In genomic region chr9:21916851-21917492, GRCm38 (mm10) we compare ENCODE assay signal across 8 mouse cellular contexts. TPM values are rescaled to one million over a fixed set of nuclear protein-coding genes. Genes with fewer than 3 reads are reported as not detected.
DNase-seq lines count a peak whose midpoint lies in the region; ATAC-seq and TF ChIP-seq lines count a peak whose summit lies in the region.

No protein-coding gene starts in this region.

- no peaks in the 10 kb centered on the region for H3K36me3 ChIP-seq in spleen, adult 2 months (ENCODE audit: control insufficient read depth, insufficient read depth, low read length)
- H3K36me3 ChIP-seq in liver, embryonic 13.5 days = 0 out of 2 replicates have a peak, but pooled peaks cover 11% of the 10 kb centered on the region

- peak overlapping the region; percentile 61; the same call in 1 of the 2 replicates for H3K4me3 ChIP-seq in spleen, adult 2 months (ENCODE audit: extremely low read depth, insufficient read depth, insufficient read length)
- H3K4me3 ChIP-seq in liver, embryonic 13.5 days (replicated peaks) = peak overlapping the region; percentile 72

- TF ChIP-seq CTCF in spleen, adult 2 months (IDR thresholded peaks at IDR 0.05; ENCODE audit: extremely low read depth, insufficient read depth, insufficient read length, insufficient replicate concordance) = no peak

- no peak for TF ChIP-seq POLR2A in spleen, adult 2 months (IDR thresholded peaks at IDR 0.05; ENCODE audit: low read depth, low read length)

- no peak for ATAC-seq in liver, embryonic 13.5 days (ENCODE audit: low read depth)

- no peaks in the 10 kb centered on the region for H3K27me3 ChIP-seq in spleen, adult 2 months (ENCODE audit: control insufficient read depth, insufficient read depth, low read length)
- peaks cover 27% of the 10 kb centered on the region for H3K27me3 ChIP-seq in liver, embryonic 13.5 days

- peak overlapping the region; percentile 82 for H3K9ac ChIP-seq in liver, embryonic 13.5 days

- 81% methylated on average over 3 of the region's 3 CpGs for WGBS in spleen, adult 2 months
- WGBS in liver, embryonic 13.5 days (ENCODE audit: insufficient replicate concordance) = 57% methylated on average over 3 of the region's 3 CpGs

- peak overlapping the region; percentile 100 for H3K4me2 ChIP-seq in liver, embryonic 13.5 days

- H3K27ac ChIP-seq in spleen, adult 2 months (ENCODE audit: insufficient read depth, low read length) = no peak overlapping the region
- no peak overlapping the region for H3K27ac ChIP-seq in liver, embryonic 13.5 days

- no peaks in the 10 kb centered on the region for H3K9me3 ChIP-seq in liver, embryonic 13.5 days (replicated peaks)

- peaks cover 4% of the 10 kb centered on the region; the same call in 1 of the 2 replicates for H3K4me1 ChIP-seq in spleen, adult 2 months (ENCODE audit: control insufficient read depth, insufficient read depth, insufficient read length)
- H3K4me1 ChIP-seq in liver, embryonic 13.5 days (replicated peaks) = peaks cover 27% of the 10 kb centered on the region

- DNase-seq in heart, adult 11 months = peak; percentile 93
- no peak for DNase-seq in heart, postnatal 14 days
- no peak for DNase-seq in spleen, adult 2 months (ENCODE audit: low read depth in 1 of 2, low spot score in 2 of 2)
- no peak for DNase-seq in spleen, postnatal 4 days (ENCODE audit: low spot score in 2 of 2)
- no peak for DNase-seq in liver, embryonic 13.5 days
- no peak for DNase-seq in c-Kit-positive CD71-positive TER-119-positive erythroid progenitor cells, embryonic 14.5 days (ENCODE audit: low spot score)
- DNase-seq in gastrocnemius, postnatal 10 days = no peak
- DNase-seq in gastrocnemius, postnatal 36 days = no peak

- intact Hi-C loops in heart, postnatal 14 days (cut with DNase I) = no loop called here
- intact Hi-C loops in gastrocnemius, postnatal 36 days (cut with DNase I) = no loop called here

RNA-seq across cellular contexts. Expression of gene Rab3d, which starts 1.0 kb away (rescaled TPM):
- total RNA-seq in heart, postnatal 14 days (2021) = 1 to 10 TPM; 8.2 to 9.7 TPM
- 21.1 and 29.6 TPM in 2 replicates for polyA plus RNA-seq in spleen, adult 2 months (2012; rRNA removed)
- polyA plus RNA-seq in liver, embryonic 13.5 days (2015; fragmentation: Nextera tagmentation; extraction: Ambion mirVana) = 6.6 and 8.4 TPM in 2 replicates
- total RNA-seq in gastrocnemius, postnatal 10 days (2021) = 1 to 10 TPM; 5.4 to 6.2 TPM
- 1 to 10 TPM; 2.3 to 4.1 TPM for total RNA-seq in gastrocnemius, postnatal 36 days (2021)

RNA-seq across cellular contexts. Expression of gene Ccdc159, which starts 10.3 kb away (rescaled TPM):
- total RNA-seq in heart, postnatal 14 days (2021) = 1 to 10 TPM; 1.1 to 1.6 TPM
- polyA plus RNA-seq in spleen, adult 2 months (2012; rRNA removed) = 0.75 and 0.95 TPM in 2 replicates
- polyA plus RNA-seq in liver, embryonic 13.5 days (2015; fragmentation: Nextera tagmentation; extraction: Ambion mirVana) = 1.0 and 1.2 TPM in 2 replicates
- total RNA-seq in gastrocnemius, postnatal 10 days (2021) = under 1 TPM; 0.45 to 0.97 TPM
- under 1 TPM in 1 of 2 experiments, not detected in 1; 0.30 TPM for total RNA-seq in gastrocnemius, postnatal 36 days (2021)

RNA-seq across cellular contexts. Expression of gene Tmem205, which starts 10.4 kb away (rescaled TPM):
- 10 to 100 TPM; 22.7 to 27.6 TPM for total RNA-seq in heart, postnatal 14 days (2021)
- polyA plus RNA-seq in spleen, adult 2 months (2012; rRNA removed) = 19.4 and 24.1 TPM in 2 replicates
- 49.5 and 57.2 TPM in 2 replicates for polyA plus RNA-seq in liver, embryonic 13.5 days (2015; fragmentation: Nextera tagmentation; extraction: Ambion mirVana)
- 10 to 100 TPM; 13.0 to 16.9 TPM for total RNA-seq in gastrocnemius, postnatal 10 days (2021)
- total RNA-seq in gastrocnemius, postnatal 36 days (2021) = 10 to 100 TPM in 1 of 2 experiments, 1 to 10 TPM in 1; 7.8 to 10.5 TPM

RNA-seq across cellular contexts. Expression of gene Plppr2, which starts 19.9 kb away (rescaled TPM):
- 1 to 10 TPM; 1.8 to 2.0 TPM for total RNA-seq in heart, postnatal 14 days (2021)
- polyA plus RNA-seq in spleen, adult 2 months (2012; rRNA removed) = 2.6 and 3.9 TPM in 2 replicates
- polyA plus RNA-seq in liver, embryonic 13.5 days (2015; fragmentation: Nextera tagmentation; extraction: Ambion mirVana) = 0.99 and 1.4 TPM in 2 replicates
- total RNA-seq in gastrocnemius, postnatal 10 days (2021) = 1 to 10 TPM; 2.3 to 3.3 TPM
- under 1 TPM; 0.49 to 0.64 TPM for total RNA-seq in gastrocnemius, postnatal 36 days (2021)

RNA-seq across cellular contexts. Expression of gene Swsap1, which starts 38.6 kb away (rescaled TPM):
- total RNA-seq in heart, postnatal 14 days (2021) = 1 to 10 TPM; 6.1 to 7.0 TPM
- polyA plus RNA-seq in spleen, adult 2 months (2012; rRNA removed) = 6.5 and 7.4 TPM in 2 replicates
- polyA plus RNA-seq in liver, embryonic 13.5 days (2015; fragmentation: Nextera tagmentation; extraction: Ambion mirVana) = 2.1 and 2.6 TPM in 2 replicates
- total RNA-seq in gastrocnemius, postnatal 10 days (2021) = 1 to 10 TPM; 3.1 to 3.6 TPM
- 1 to 10 TPM; 1.4 to 2.2 TPM for total RNA-seq in gastrocnemius, postnatal 36 days (2021)
